Mouse (Mus musculus) midbrain, embryonic 16.5 days (tissue): ENCODE results near the gene Pcx. TPM values are rescaled to one million over a fixed set of nuclear protein-coding genes. Genes with fewer than 3 reads are reported as not detected.

Source experiments
- ATAC-seq: fragments of 200-750 bp; cut with Nextera tagmentation; 2 replicates; pipeline ENCODE4 v1.8.0; 2017; ENCODE audit warnings: moderate TSS enrichment
- H3K27ac ChIP-seq: fragments of 300-500 bp; sonication (generic); 2 replicates; pipeline ENCODE4 v1.5.1; 2014; ENCODE audit warnings: mild to moderate bottlenecking, low read length, mixed read lengths
- H3K27me3 ChIP-seq: fragments of 300-500 bp; sonication (generic); 2 replicates; pipeline ENCODE4 v1.6.1; 2014; ENCODE audit warnings: low read depth, low read length, mixed read lengths; ENCODE audit not compliant: control insufficient read depth, insufficient read depth
- H3K36me3 ChIP-seq: fragments of 300-500 bp; sonication (generic); 2 replicates; pipeline ENCODE4 v1.6.1; 2014; ENCODE audit warnings: mild to moderate bottlenecking, low read length, moderate library complexity, mixed read lengths; ENCODE audit not compliant: control insufficient read depth, insufficient read depth
- H3K4me1 ChIP-seq: fragments of 300-500 bp; sonication (generic); 2 replicates; pipeline ENCODE4 v1.6.1; 2014; ENCODE audit warnings: mild to moderate bottlenecking, low read length, mixed read lengths; ENCODE audit not compliant: control insufficient read depth, insufficient read depth
- H3K4me2 ChIP-seq: fragments of 300-500 bp; sonication (generic); 2 replicates; pipeline ENCODE4 v1.6.1; 2014; ENCODE audit warnings: mild to moderate bottlenecking, low read length, mixed read lengths
- H3K4me3 ChIP-seq: fragments of 300-500 bp; sonication (generic); 2 replicates; pipeline ENCODE4 v1.5.1; 2014; ENCODE audit warnings: low read depth, mild to moderate bottlenecking, low read length, moderate library complexity, mixed read lengths
- H3K9ac ChIP-seq: fragments of 300-500 bp; sonication (generic); 2 replicates; pipeline ENCODE4 v1.6.1; 2014; ENCODE audit warnings: low read depth, low read length, mixed read lengths
- H3K9me3 ChIP-seq: fragments of 300-500 bp; sonication (generic); replicated peaks from 2 replicates; pipeline ENCODE4 v1.6.1; 2014; ENCODE audit warnings: mild to moderate bottlenecking, low read length, mixed read lengths; ENCODE audit not compliant: control insufficient read depth, poor library complexity, severe bottlenecking
- WGBS: fragments of 180-500 bp; shearing (Covaris S2); extraction: QIAGEN DNeasy Blood & Tissue Kit; methylation state at CpG from one replicate; pipeline ENCODE4 v1.1.7; 2014; 5-methylcytosine and 5-hydroxymethylcytosine counted together
- polyA plus RNA-seq: library from polyadenylated mRNA; unstranded; fragments of >200 nt; fragmentation: Nextera tagmentation; extraction: Ambion mirVana; gene quantifications from 2 replicates; pipeline ENCODE4 v1.2.1, GENCODE M21; 2015

Pcx gene
- polyA plus RNA-seq, 1 experiment from 2014 or later: 35.3 TPM

GRCm38 (mm10) chr19:4536606-4537005 is 26.3 kb downstream of the Pcx start:
- Histone ChIP-seq H3K36me3 (no peaks in the 10 kb centered on the region), H3K27ac (no peak overlapping the region), H3K9ac (no peak overlapping the region), H3K4me3 (no peak overlapping the region), H3K27me3 (no peaks in the 10 kb centered on the region), H3K9me3 (no peaks in the 10 kb centered on the region), H3K4me2 (no peak overlapping the region), H3K4me1 (no peaks in the 10 kb centered on the region)
- ATAC-seq: no peak
- 52% methylated on average over 3 of the region's 3 CpGs for WGBS

- H3K9me3 ChIP-seq: no peaks in the 10 kb centered on the region
- ATAC-seq: no peak
- no peak overlapping the region for H3K9ac ChIP-seq
- no peak overlapping the region for H3K4me3 ChIP-seq
- 90% methylated on average over 6 of the region's 6 CpGs for WGBS
- no peak overlapping the region for H3K4me2 ChIP-seq
- no peaks in the 10 kb centered on the region for H3K36me3 ChIP-seq
- no peaks in the 10 kb centered on the region for H3K27me3 ChIP-seq
- H3K27ac ChIP-seq: no peak overlapping the region
- no peaks in the 10 kb centered on the region for H3K4me1 ChIP-seq
Measured at GRCm38 (mm10) chr19:4540263-4540662, 30.0 kb downstream of the Pcx start.

DNA sequence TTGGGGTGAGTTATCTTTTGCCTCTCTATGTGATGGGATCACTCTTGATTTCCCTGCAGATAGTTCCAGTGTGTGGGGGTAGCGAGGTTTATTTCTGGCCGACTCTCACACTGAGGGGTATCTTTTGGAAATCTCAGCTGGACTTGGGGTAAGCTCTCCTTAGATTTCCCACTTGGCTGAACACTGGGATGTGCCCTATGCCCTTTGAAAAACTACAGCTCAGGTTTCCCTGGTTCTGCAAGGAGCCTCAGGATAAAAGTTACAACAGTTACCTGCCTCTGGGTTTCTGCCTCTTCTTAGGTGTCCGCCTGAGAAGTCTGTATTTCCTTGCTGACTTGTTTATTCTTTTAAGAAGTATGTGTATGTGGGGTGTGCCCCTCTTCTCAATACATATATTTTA is 30.7 kb downstream of the Pcx start:
- H3K4me3 ChIP-seq: no peak overlapping the region
- H3K27me3 ChIP-seq: no peaks in the 10 kb centered on the region
- no peaks in the 10 kb centered on the region for H3K9me3 ChIP-seq
- no peak overlapping the region for H3K9ac ChIP-seq
- no peak for ATAC-seq
- no peak overlapping the region for H3K27ac ChIP-seq
- H3K4me2 ChIP-seq: no peak overlapping the region
- WGBS: 77% methylated on average over 3 of the region's 3 CpGs
- no peaks in the 10 kb centered on the region for H3K4me1 ChIP-seq
- H3K36me3 ChIP-seq: no peaks in the 10 kb centered on the region

DNA sequence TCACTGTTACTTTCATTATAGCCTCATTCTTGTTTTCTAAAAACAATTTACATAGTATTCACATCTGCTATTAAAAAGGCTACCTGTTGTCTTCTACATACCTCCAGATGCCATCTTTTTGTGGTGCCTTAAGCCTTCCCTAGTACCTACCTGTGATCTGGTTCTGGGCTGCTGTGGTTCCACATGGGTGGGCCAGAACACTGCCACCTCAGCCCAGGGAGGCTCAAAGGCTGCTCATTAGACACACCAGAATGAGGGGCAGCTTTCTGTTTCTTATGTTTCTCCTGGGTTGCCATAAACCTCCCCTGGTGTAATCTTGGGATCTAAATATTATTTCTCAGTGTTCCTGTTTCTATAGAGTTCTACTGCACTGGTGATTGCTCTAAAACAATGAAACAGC is 31.8 kb downstream of the Pcx start:
- Histone ChIP-seq H3K4me1 (no peaks in the 10 kb centered on the region), H3K27ac (no peak overlapping the region), H3K4me3 (no peak overlapping the region), H3K9ac (no peak overlapping the region), H3K4me2 (no peak overlapping the region), H3K27me3 (no peaks in the 10 kb centered on the region), H3K9me3 (no peaks in the 10 kb centered on the region), H3K36me3 (no peaks in the 10 kb centered on the region)
- no peak for ATAC-seq

GRCm38 (mm10) chr19:4545091-4545490 is 34.8 kb downstream of the Pcx start:
- no peak overlapping the region for H3K9ac ChIP-seq
- no peak overlapping the region for H3K4me2 ChIP-seq
- 85% methylated on average over 4 of the region's 4 CpGs for WGBS
- H3K27me3 ChIP-seq: no peaks in the 10 kb centered on the region
- no peak for ATAC-seq
- no peak overlapping the region for H3K4me3 ChIP-seq
- no peak overlapping the region for H3K27ac ChIP-seq
- H3K4me1 ChIP-seq: no peaks in the 10 kb centered on the region
- H3K36me3 ChIP-seq: no peaks in the 10 kb centered on the region
- no peaks in the 10 kb centered on the region for H3K9me3 ChIP-seq

GRCm38 (mm10) chr19:4545841-4546240 is 35.6 kb downstream of the Pcx start:
- no peak for ATAC-seq
- Histone ChIP-seq H3K9ac (no peak overlapping the region), H3K27me3 (no peaks in the 10 kb centered on the region), H3K4me2 (no peak overlapping the region), H3K36me3 (no peaks in the 10 kb centered on the region), H3K9me3 (no peaks in the 10 kb centered on the region), H3K27ac (no peak overlapping the region), H3K4me1 (no peaks in the 10 kb centered on the region), H3K4me3 (no peak overlapping the region)
- WGBS: 93% methylated on average over 6 of the region's 6 CpGs

GRCm38 (mm10) chr19:4547801-4548200 is 37.5 kb downstream of the Pcx start:
- Histone ChIP-seq H3K27ac (no peak overlapping the region), H3K9me3 (no peaks in the 10 kb centered on the region), H3K4me3 (no peak overlapping the region), H3K4me1 (no peaks in the 10 kb centered on the region), H3K36me3 (no peaks in the 10 kb centered on the region), H3K4me2 (no peak overlapping the region), H3K27me3 (no peaks in the 10 kb centered on the region), H3K9ac (no peak overlapping the region)
- no peak for ATAC-seq
- WGBS: 86% methylated on average over 6 of the region's 6 CpGs

GRCm38 (mm10) chr19:4548305-4548883 is 38.1 kb downstream of the Pcx start:
- no peaks in the 10 kb centered on the region for H3K9me3 ChIP-seq
- no peak overlapping the region for H3K27ac ChIP-seq
- no peak overlapping the region for H3K4me3 ChIP-seq
- ATAC-seq: no peak
- H3K4me1 ChIP-seq: no peaks in the 10 kb centered on the region
- H3K9ac ChIP-seq: no peak overlapping the region
- no peak overlapping the region for H3K4me2 ChIP-seq
- H3K27me3 ChIP-seq: no peaks in the 10 kb centered on the region
- 76% methylated on average over 3 of the region's 3 CpGs for WGBS
- H3K36me3 ChIP-seq: no peaks in the 10 kb centered on the region

- H3K4me2 ChIP-seq: no peak overlapping the region
- H3K27me3 ChIP-seq: no peaks in the 10 kb centered on the region
- H3K4me3 ChIP-seq: no peak overlapping the region
- ATAC-seq: no peak
- no peak overlapping the region for H3K27ac ChIP-seq
- H3K4me1 ChIP-seq: no peaks in the 10 kb centered on the region
- no peak overlapping the region for H3K9ac ChIP-seq
- no peaks in the 10 kb centered on the region for H3K9me3 ChIP-seq
- no peaks in the 10 kb centered on the region for H3K36me3 ChIP-seq
Measured at GRCm38 (mm10) chr19:4554248-4554647, 44.0 kb downstream of the Pcx start.

DNA sequence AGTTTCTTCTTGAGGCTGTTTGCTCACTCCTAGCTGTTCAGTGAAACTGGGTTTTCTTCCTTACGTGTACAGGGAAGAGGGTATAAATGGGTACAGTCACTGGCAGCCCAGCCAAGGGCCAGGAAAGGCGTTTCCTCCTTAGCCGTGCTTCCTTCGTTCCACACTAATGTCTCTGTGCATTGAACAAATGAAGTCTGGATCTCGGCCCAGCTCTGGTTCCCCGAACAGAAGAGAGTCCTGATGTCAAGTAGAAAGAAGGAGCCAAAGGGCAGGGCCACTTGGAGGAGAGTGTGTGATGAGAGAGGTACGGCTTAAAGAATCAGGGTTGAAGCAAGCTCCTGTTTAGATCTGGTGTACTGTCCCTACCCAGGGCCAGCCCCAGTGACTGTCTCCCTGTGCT is 44.8 kb downstream of the Pcx start:
- 73% methylated on average over 7 of the region's 7 CpGs for WGBS
- Histone ChIP-seq H3K4me1 (no peaks in the 10 kb centered on the region), H3K4me3 (no peak overlapping the region), H3K9ac (no peak overlapping the region), H3K27me3 (no peaks in the 10 kb centered on the region), H3K36me3 (no peaks in the 10 kb centered on the region), H3K4me2 (no peak overlapping the region), H3K27ac (no peak overlapping the region), H3K9me3 (no peaks in the 10 kb centered on the region)
- ATAC-seq: no peak
